Mouse (Mus musculus) left cerebral cortex, adult 18-20 months (tissue): Measurements from ENCODE around the gene Gjb6. TPM values are rescaled to one million over a fixed set of nuclear protein-coding genes. Genes with fewer than 3 reads are reported as not detected.

Experiments
- DNase-seq, 2 experiments: peaks; one replicate each; pipeline ENCODE4 v3.0.0; 2021 to 2022; ENCODE audit warnings: low spot score in 2 of 2, mixed read lengths in 1 of 2
- long read RNA-seq, 2 experiments: library from polyadenylated mRNA; stranded (forward); transcript quantifications; one replicate each; pipeline ENCODE4 v2.0.0; 2021
- total RNA-seq, 2 experiments: library from RNA; stranded (reverse); gene quantifications; 2 replicates each; pipeline ENCODE4 v1.2.3; 2021

Gjb6 gene
- 10 to 100 TPM; 95.6 to 97.5 TPM for total RNA-seq
- long read RNA-seq, experiment 1, transcript Gjb6-201 (3 exons, 2,105 nt): major isoform, 116 of 164 reads
- long read RNA-seq, experiment 1, transcript Gjb6-204 (1 exons, 1,918 nt): minor isoform, 6 of 164 reads
- long read RNA-seq, experiment 1, partial matches to known transcripts: 5 of 164 reads
- long read RNA-seq, experiment 1, other reads (novel, unspliced or antisense): 34 of 164 reads
- long read RNA-seq, experiment 2, transcript Gjb6-201 (3 exons, 2,105 nt): major isoform, 72 of 110 reads
- long read RNA-seq, experiment 2, partial matches to known transcripts: 2 of 110 reads
- long read RNA-seq, experiment 2, other reads (novel, unspliced or antisense): 30 of 110 reads

- peak; percentile 12 to 35 for DNase-seq
Measured at GRCm38 (mm10) chr14:57133161-57133661, at the start of gene Gjb6. TSS of gene Gjb6 (minus strand) at chr14:57133611.

- DNase-seq: no peak
Measured at GRCm38 (mm10) chr14:57165493-57165892, 32.1 kb upstream of the Gjb6 start.

- DNase-seq: no peak
Measured at GRCm38 (mm10) chr14:57161833-57162232, 28.4 kb upstream of the Gjb6 start.

GRCm38 (mm10) chr14:57161201-57161600 lies 27.8 kb upstream of the Gjb6 start:
- peak in 1 of 2 experiments; percentile 22 for DNase-seq

GRCm38 (mm10) chr14:57154916-57155315 lies 21.5 kb upstream of the Gjb6 start:
- DNase-seq: no peak

GRCm38 (mm10) chr14:57145741-57146140 lies 12.3 kb upstream of the Gjb6 start:
- no peak for DNase-seq

GRCm38 (mm10) chr14:57135265-57135664 lies 1.9 kb upstream of the Gjb6 start:
- no peak for DNase-seq

- no peak for DNase-seq
Measured at GRCm38 (mm10) chr14:57127383-57127782, 6.0 kb downstream of the Gjb6 start.

GRCm38 (mm10) chr14:57122295-57122694 lies 11.1 kb downstream of the Gjb6 start:
- DNase-seq: no peak

GRCm38 (mm10) chr14:57115823-57116544 lies 17.4 kb downstream of the Gjb6 start, which contains the start of gene Gm4491:
TSS of gene Gm4491 (minus strand) at chr14:57115883.
- peak; percentile 10 to 27 for DNase-seq

- DNase-seq: peak; percentile 37 to 61
Measured at GRCm38 (mm10) chr14:57109194-57109593, 24.2 kb downstream of the Gjb6 start.

- no peak for DNase-seq
Measured at GRCm38 (mm10) chr14:57107916-57108315, 25.5 kb downstream of the Gjb6 start.

- no peak for DNase-seq
Measured at GRCm38 (mm10) chr14:57107091-57107490, 26.3 kb downstream of the Gjb6 start.

- DNase-seq: no peak
Measured at GRCm38 (mm10) chr14:57105721-57106120, 27.7 kb downstream of the Gjb6 start.

- DNase-seq: no peak
Measured at GRCm38 (mm10) chr14:57105111-57105510, 28.3 kb downstream of the Gjb6 start.

GRCm38 (mm10) chr14:57104106-57105023 lies 29.0 kb downstream of the Gjb6 start, which contains the start of gene Gjb2:
TSS of gene Gjb2 (minus strand) at chr14:57104702.
- peak; percentile 20 to 23 for DNase-seq

GRCm38 (mm10) chr14:57103711-57104105 lies 29.7 kb downstream of the Gjb6 start:
- no peak for DNase-seq

GRCm38 (mm10) chr14:57103121-57103520 lies 30.3 kb downstream of the Gjb6 start:
- DNase-seq: no peak

GRCm38 (mm10) chr14:57101623-57102022 lies 31.8 kb downstream of the Gjb6 start:
- DNase-seq: no peak

- no peak for DNase-seq
Measured at GRCm38 (mm10) chr14:57095855-57096254, 37.6 kb downstream of the Gjb6 start.

- DNase-seq: peak; percentile 58 to 73
Measured at GRCm38 (mm10) chr14:57093029-57093428, 40.4 kb downstream of the Gjb6 start.
